Comparison of ENCODE assay signal across 9 mouse cellular contexts in the genomic region with DNA sequence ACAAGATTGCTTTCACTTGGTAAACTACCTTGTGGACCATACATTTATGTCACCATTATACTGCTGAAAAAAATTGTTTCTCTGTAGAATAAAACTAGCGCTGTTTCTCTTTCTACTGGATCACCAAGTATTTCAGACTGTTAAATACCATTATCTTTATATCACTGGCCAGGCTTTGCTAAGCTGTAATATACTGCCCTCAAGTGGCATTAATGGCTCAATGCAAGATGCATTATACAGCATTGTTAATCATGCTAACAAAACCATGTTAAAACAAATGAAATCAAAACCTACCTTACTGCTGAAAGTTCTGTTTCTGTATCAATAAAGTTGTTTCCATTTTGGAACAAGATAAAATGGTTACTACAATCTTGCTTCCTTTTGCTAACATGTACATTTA.
DNase-seq lines count a peak whose midpoint lies in the region; ATAC-seq and TF ChIP-seq lines count a peak whose summit lies in the region.
"Had no signal": no experiment of that assay in that cellular context is flagged by ENCODE, and none has a peak within 500 bp of the region (broad histone marks: within the 10 kb centered on the region; RNA-seq: fewer than 3 reads in every experiment).

No protein-coding gene starts in this region.

- H3K27ac ChIP-seq in neural tube, embryonic 15.5 days (replicated peaks): no peak overlapping the region
- H3K27ac ChIP-seq: embryonic facial prominence, embryonic 15.5 days had no signal

- ATAC-seq in Patski: peak; percentile 47
- ATAC-seq in neural tube, embryonic 15.5 days (ENCODE audit: low FRiP score): no peak

- TF ChIP-seq CTCF in Patski (IDR thresholded peaks at IDR 0.05): peak; percentile 35

- H3K9ac ChIP-seq in neural tube, embryonic 15.5 days (replicated peaks): no peak overlapping the region
- H3K9ac ChIP-seq: embryonic facial prominence, embryonic 15.5 days had no signal

- CTCF ChIA-PET in Patski (lab: Charles Lee): interaction anchor here (1.9 kb wide), 1 partner anchor 24 kb away, joined by 4 read pairs; no protein-coding TSS in a partner anchor

- H3K4me2 ChIP-seq in neural tube, embryonic 15.5 days: no peak overlapping the region
- H3K4me2 ChIP-seq: embryonic facial prominence, embryonic 15.5 days had no signal

- no peak overlapping the region for H3K4me3 ChIP-seq in neural tube, embryonic 15.5 days (replicated peaks)
- H3K4me3 ChIP-seq: embryonic facial prominence, embryonic 15.5 days had no signal

- intact Hi-C loops in left cerebral cortex, postnatal 14 days (cut with DNase I): loop anchor here (10.0 kb wide), 1 partner anchor 196 kb away; no protein-coding TSS in a partner anchor

- no peaks in the 10 kb centered on the region for H3K27me3 ChIP-seq in Patski
- H3K27me3 ChIP-seq in neural tube, embryonic 15.5 days (replicated peaks): no peaks in the 10 kb centered on the region
- H3K27me3 ChIP-seq: embryonic facial prominence, embryonic 15.5 days had no signal

- in situ Hi-C loops in Patski (cut with MboI; ENCODE audit: low pct_unique_long_range_greater_than_20kb): no loop called here

- peak; percentile 20 to 40 for DNase-seq in cerebellum, postnatal 14 days
- DNase-seq in cerebellum, adult 8-10 months: no peak
- peak; percentile 23 to 30 for DNase-seq in left cerebral cortex, postnatal 14 days (ENCODE audit: low spot score in 2 of 2)
- no peak for DNase-seq in left cerebral cortex, adult 9 months (ENCODE audit: low spot score in 2 of 2)
- DNase-seq in Patski (ENCODE audit: low read depth, low spot score): no peak
- DNase-seq in lung, postnatal 25 days (ENCODE audit: low spot score): peak; percentile 2
- no peak for DNase-seq in urinary bladder, postnatal 10 days (ENCODE audit: low spot score)

- POLR2A ChIA-PET in Patski (lab: Charles Lee): no interaction called here

- no peaks in the 10 kb centered on the region for H3K9me3 ChIP-seq in neural tube, embryonic 15.5 days (replicated peaks)
- H3K9me3 ChIP-seq: embryonic facial prominence, embryonic 15.5 days had no signal

- peaks cover 29% of the 10 kb centered on the region for H3K36me3 ChIP-seq in neural tube, embryonic 15.5 days

- H3K4me1 ChIP-seq in neural tube, embryonic 15.5 days: no peaks in the 10 kb centered on the region
- H3K4me1 ChIP-seq: embryonic facial prominence, embryonic 15.5 days had no signal

- 69% methylated on average over 1 of the region's 1 CpGs for WGBS in neural tube, embryonic 15.5 days

Comparison
In these comparisons a context has a peak if more than half of its experiments do, and no peak if none do; other contexts are left out.
1. DNase-seq: peak in cerebellum, postnatal 14 days (2 of 2), left cerebral cortex, postnatal 14 days (2 of 2) and lung, postnatal 25 days (single experiment); none in cerebellum, adult 8-10 months (single experiment), left cerebral cortex, adult 9 months (0 of 2), Patski (single experiment) and urinary bladder, postnatal 10 days (single experiment).